Mouse (Mus musculus): ENCODE results near the gene Dr1.
A peak's percentile ranks its signal among the peaks of the same experiment; 100 is the strongest.

- TF ChIP-seq CTCF (IDR thresholded peaks at IDR 0.05; ENCODE audit: low read depth) (peak; percentile 19; the same call in 1 of the 2 replicates), EP300 (IDR thresholded peaks at IDR 0.05; ENCODE audit: low read depth) (no peak)
Observed at GRCm38 (mm10) chr5:108312224-108313064, 43.7 kb downstream of the Dr1 start, which contains the start of gene Pigg.
